Mouse (Mus musculus): ENCODE measurements around the gene Psg22.
"Not testable (repeated sequence)": the region's sequence is repeated elsewhere in the genome, so short reads cannot be mapped to it uniquely, and the experiment has no call there.

Gene Psg22

GRCm38 (mm10) chr7:18717790-18718189 lies at the start of gene Psg22:
TSS of gene Psg22 (plus strand) at chr7:18718090.
- no peak for DNase-seq (ENCODE audit: low spot score)

- DNase-seq (ENCODE audit: low spot score): no peak
These were observed 38.1 kb upstream of the Psg22 start for GRCm38 (mm10) chr7:18679772-18680171.

GRCm38 (mm10) chr7:18685586-18685985 lies 32.3 kb upstream of the Psg22 start:
- DNase-seq (ENCODE audit: low spot score): no peak

GRCm38 (mm10) chr7:18686085-18686484 lies 31.8 kb upstream of the Psg22 start, which contains the start of gene Psg20:
TSS of gene Psg20 (minus strand) at chr7:18686185.
- no peak for DNase-seq (ENCODE audit: low spot score)

- not testable (repeated sequence) for DNase-seq (ENCODE audit: low spot score)
These were observed 7.6 kb upstream of the Psg22 start for GRCm38 (mm10) chr7:18710331-18710730.

- DNase-seq (ENCODE audit: low spot score): no peak
These were observed 7.0 kb upstream of the Psg22 start for GRCm38 (mm10) chr7:18710846-18711245.

- no peak for DNase-seq (ENCODE audit: low spot score)
These were observed 2.3 kb upstream of the Psg22 start for GRCm38 (mm10) chr7:18715546-18715945.

- no peak for DNase-seq (ENCODE audit: low spot score)
These were observed 6.1 kb downstream of the Psg22 start for GRCm38 (mm10) chr7:18724001-18724400.

- DNase-seq (ENCODE audit: low spot score): not testable (repeated sequence)
These were observed 8.0 kb downstream of the Psg22 start for GRCm38 (mm10) chr7:18725931-18726330.

- DNase-seq (ENCODE audit: low spot score): no peak
These were observed 10.5 kb downstream of the Psg22 start for GRCm38 (mm10) chr7:18728391-18728790.

- DNase-seq (ENCODE audit: low spot score): no peak
These were observed 15.2 kb downstream of the Psg22 start for GRCm38 (mm10) chr7:18733111-18733510.

- no peak for DNase-seq (ENCODE audit: low spot score)
These were observed 16.6 kb downstream of the Psg22 start for GRCm38 (mm10) chr7:18734451-18734850.

- no peak for DNase-seq (ENCODE audit: low spot score)
These were observed 28.4 kb downstream of the Psg22 start for GRCm38 (mm10) chr7:18746189-18746860.

GRCm38 (mm10) chr7:18747420-18747819 lies 29.5 kb downstream of the Psg22 start:
- DNase-seq (ENCODE audit: low spot score): not testable (repeated sequence)

- no peak for DNase-seq (ENCODE audit: low spot score)
These were observed 31.4 kb downstream of the Psg22 start for GRCm38 (mm10) chr7:18748994-18749895.

- peak; percentile 31 for DNase-seq (ENCODE audit: low spot score)
These were observed 32.1 kb downstream of the Psg22 start for GRCm38 (mm10) chr7:18749896-18750477.

- DNase-seq (ENCODE audit: low spot score): not testable (repeated sequence)
These were observed 42.3 kb downstream of the Psg22 start for GRCm38 (mm10) chr7:18760152-18760551.

- not testable (repeated sequence) for DNase-seq (ENCODE audit: low spot score)
These were observed 45.0 kb downstream of the Psg22 start for GRCm38 (mm10) chr7:18762885-18763284.

Measured in layer of hippocampus, adult 9-10 months (tissue).